Mouse (Mus musculus) B cell, adult 67 days (primary cell): Measurements from ENCODE around the gene Lrrc75b. TPM values are rescaled to one million over a fixed set of nuclear protein-coding genes. Genes with fewer than 3 reads are reported as not detected.

ENCODE experiments used
- total RNA-seq, 2 experiments: library from RNA; stranded (reverse); gene quantifications; 4 replicates each; pipeline ENCODE4 v1.2.4; 2023

Lrrc75b gene
- total RNA-seq = not detected

DNA sequence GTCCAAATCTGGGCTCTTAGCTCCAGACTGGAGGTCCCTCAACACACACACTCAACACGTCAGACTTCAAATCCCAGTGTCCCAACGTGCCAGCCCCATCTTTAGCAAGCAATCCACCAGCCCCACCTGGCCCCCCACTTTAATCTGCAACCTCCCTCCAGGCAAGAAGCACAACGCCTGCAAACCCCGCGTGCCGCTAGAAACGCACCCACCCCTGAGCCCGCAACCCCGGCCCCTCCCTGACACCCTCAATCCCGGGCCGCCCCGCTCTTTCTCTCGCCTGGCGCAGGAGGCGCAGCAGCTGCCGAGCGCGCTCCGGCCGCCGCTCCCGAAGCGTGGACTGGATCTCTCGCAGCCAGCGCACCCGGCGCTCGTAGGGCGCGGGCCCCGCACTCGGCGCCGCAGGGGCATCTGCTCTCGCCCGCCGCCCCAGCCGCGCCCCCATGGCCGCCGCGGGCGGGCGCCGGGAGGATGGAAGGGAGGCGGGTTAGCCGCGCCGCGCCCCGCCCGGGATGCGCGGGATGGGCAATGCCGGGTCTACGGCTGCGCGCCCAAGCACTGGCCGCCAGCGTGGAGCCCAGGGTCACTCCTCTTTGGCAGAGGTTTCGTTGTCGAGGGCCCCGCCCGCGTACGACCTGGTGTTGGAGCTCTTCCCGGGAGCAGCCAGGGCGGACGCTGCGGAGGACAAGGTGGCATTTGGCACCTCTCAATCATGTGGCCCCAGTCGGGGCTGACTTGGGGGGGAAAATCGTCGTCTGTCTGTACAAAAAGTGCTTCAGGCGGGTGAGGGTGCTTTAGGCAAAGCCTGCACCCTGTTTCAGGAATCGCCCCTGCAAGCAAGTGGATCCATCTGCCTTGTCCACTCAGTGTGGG is at the start of gene Lrrc75b:
Gene Lrrc75b (minus strand): TSS at position 655 of the 873 bp plus-strand sequence.

DNA sequence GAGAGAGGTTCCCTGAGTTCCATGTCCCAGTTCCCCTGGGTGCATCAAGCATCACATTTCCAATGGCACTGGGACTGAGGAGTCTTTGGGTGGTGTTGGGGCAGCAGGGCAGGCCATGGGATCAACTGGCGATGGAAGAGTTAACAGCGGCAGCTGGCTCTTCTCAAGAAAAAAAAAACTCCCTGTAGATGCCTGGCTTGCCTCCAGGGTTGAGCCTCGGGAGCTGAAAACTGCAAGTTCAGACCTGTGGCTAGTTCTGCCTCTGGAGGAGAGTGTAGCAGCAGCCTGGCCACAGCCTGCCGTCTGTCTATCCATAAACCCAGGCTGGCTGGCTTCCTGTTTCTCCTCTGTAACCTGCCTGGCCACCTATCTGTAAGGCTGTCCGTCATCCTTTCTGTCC is 29.0 kb upstream of the Lrrc75b start, which contains the start of gene Ggt5:
Gene Ggt5 (plus strand): TSS at position 212 of the 400 bp plus-strand sequence.

DNA sequence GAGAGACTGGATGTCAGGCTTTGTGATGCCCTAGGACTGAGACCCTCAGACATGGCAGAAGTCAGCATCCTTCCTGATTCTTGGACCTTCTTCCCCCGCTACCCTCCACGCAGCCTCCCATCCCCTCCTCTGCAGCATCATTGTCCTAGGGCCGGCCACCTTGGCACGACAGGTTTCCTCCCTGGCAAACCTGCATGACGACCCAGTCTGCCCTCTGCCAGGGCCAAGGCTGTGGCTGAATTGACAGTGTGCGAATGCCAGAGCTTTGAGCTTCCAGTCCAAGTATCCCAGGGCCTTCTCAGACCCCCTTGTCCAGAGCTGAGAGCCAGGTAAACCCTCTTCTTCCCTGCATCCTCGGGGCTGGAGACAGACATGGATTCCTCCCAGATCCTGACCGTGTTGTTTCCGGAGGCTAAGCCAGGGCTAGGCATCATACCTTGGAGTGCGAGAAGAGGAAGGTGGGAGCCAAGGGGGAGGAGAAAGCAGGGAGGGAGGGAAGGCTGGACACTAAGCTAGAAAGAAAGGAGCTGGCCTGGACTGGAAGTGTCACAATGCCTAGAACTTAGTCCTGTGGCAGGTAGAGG is 1.0 kb upstream of the Lrrc75b start, which contains the start of gene Ggt1:
Gene Ggt1 (plus strand): TSS at position 534 of the 584 bp plus-strand sequence.

DNA sequence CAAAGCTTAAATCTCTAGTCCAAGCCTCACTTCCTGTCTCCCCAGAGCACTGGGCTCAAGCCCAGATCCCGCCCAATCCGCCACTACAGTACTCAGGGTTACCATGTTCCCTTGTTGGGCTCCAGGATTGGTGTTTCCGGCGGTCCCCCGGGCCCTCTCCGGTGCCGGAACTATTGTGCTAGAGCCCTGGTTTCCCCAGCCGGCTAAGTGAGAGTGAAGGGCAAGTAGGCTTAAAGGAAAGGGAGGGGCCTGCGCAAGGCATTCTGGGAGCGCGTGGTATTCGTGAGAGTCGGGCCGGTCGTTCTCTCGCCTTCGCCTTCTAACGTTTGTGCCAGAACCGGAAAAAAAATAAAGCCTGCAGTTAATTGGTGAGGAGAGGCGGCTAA is 42.4 kb downstream of the Lrrc75b start, which contains the start of gene Gucd1:
Gene Gucd1 (minus strand): TSS at position 215 of the 386 bp plus-strand sequence.

DNA sequence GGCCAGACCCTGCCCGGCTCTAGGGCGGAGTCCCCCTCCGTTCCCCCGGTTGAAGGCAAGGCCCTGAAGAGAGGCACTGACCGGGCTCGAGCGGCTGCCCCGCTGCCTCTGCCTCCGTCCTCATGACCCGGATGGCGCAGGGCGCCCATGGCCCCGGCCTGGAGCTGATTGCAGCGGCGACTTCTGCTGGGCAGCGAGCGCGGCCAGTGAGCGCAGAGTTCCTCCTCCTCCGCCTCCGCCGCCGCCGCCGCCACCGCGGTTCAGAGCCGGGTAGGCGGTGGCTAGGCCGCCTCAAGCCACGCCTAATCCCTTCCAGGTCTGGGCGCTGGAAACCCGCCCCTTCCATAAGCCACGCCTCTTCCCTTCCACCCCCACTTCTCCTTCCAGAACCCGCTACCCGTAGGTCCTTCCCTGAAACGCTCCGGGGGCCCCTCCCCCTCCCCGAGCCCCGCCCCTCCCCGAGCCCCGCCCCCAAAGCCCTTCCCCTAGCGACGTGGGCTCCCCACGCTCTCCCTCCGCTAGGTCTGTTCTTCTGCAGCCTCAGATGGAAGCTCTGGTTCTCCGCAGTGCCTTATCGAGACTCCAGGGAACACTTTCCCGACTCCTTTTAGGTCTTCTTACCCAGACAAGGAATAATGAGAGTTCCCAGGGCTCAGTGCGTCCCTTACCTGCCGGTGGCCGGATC is 42.9 kb downstream of the Lrrc75b start, which contains the start of gene Snrpd3:
Gene Snrpd3 (plus strand): TSS at position 479 of the 685 bp plus-strand sequence.

Other genes starting within 250 kb of the Lrrc75b start
- 10 to 100 TPM in 1 of 2 experiments, 1 to 10 TPM in 1; 8.4 to 11.9 TPM for gene Adora2a, start 243.5 kb downstream of the Lrrc75b start, total RNA-seq
- 1 to 10 TPM; 2.3 to 5.2 TPM for gene Upb1, start 159.2 kb downstream of the Lrrc75b start, total RNA-seq
- 10 to 100 TPM; 74.7 to 75.8 TPM for gene Snrpd3, start 42.8 kb downstream of the Lrrc75b start, total RNA-seq
- gene Gucd1, start 42.4 kb downstream of the Lrrc75b start, total RNA-seq = 100 to 1,000 TPM; 111 to 119 TPM
- not detected for gene Ggt1, start 1.3 kb upstream of the Lrrc75b start, total RNA-seq
- 1 to 10 TPM; 1.2 to 1.4 TPM for gene Ggt5, start 29.0 kb upstream of the Lrrc75b start, total RNA-seq
- gene Susd2, start 83.7 kb upstream of the Lrrc75b start, total RNA-seq = 1 to 10 TPM; 2.3 to 3.3 TPM
- 100 to 1,000 TPM in 1 of 2 experiments, 10 to 100 TPM in 1; 99.7 to 119 TPM for gene Cabin1, start 204.0 kb upstream of the Lrrc75b start, total RNA-seq
- gene Ddt, start 213.1 kb upstream of the Lrrc75b start, total RNA-seq = 10 to 100 TPM; 32.0 to 36.7 TPM
- not detected for gene Gm20441, start 220.6 kb upstream of the Lrrc75b start, total RNA-seq
- gene Gstt3, start 221.1 kb upstream of the Lrrc75b start, total RNA-seq = 10 to 100 TPM in 1 of 2 experiments, 1 to 10 TPM in 1; 9.0 to 10.6 TPM
- not detected for gene Gstt1, start 238.3 kb upstream of the Lrrc75b start, total RNA-seq